Mouse (Mus musculus) spleen, adult 2 months (tissue): Measurements from ENCODE around the gene Bcat1.

Source experiments
- CTCF ChIP-seq: fragments of 200-500 bp; IDR thresholded peaks from 2 replicates; pipeline ENCODE4 v1.5.1; 2011; ENCODE audit warnings: mild to moderate bottlenecking, inconsistent platforms; ENCODE audit not compliant: insufficient read depth, insufficient read length, insufficient replicate concordance; ENCODE audit errors: extremely low read depth
- POLR2A ChIP-seq: fragments of 200-500 bp; IDR thresholded peaks from 2 replicates; pipeline ENCODE4 v1.6.1; 2011; ENCODE audit warnings: low read depth, low read length, inconsistent platforms

- TF ChIP-seq POLR2A (no peak), CTCF (no peak)
Measured at GRCm38 (mm10) chr6:145069921-145070320, 6.1 kb downstream of the Bcat1 start.
